Mouse (Mus musculus) ES-Bruce4 (cell line): ENCODE data around the gene Oxct2a.

Experiments used
- CTCF ChIP-seq: IDR thresholded peaks from one replicate; pipeline ENCODE4 v1.8.1; 2011; ENCODE audit warnings: low read depth, low read length
- EP300 ChIP-seq: IDR thresholded peaks from 2 replicates; pipeline ENCODE4 v1.6.1; 2011; ENCODE audit warnings: low read depth, low read length; ENCODE audit not compliant: insufficient read depth
- POLR2A ChIP-seq: IDR thresholded peaks from one replicate; pipeline ENCODE4 v1.8.1; 2011; ENCODE audit warnings: low read length; ENCODE audit not compliant: insufficient read depth

DNA sequence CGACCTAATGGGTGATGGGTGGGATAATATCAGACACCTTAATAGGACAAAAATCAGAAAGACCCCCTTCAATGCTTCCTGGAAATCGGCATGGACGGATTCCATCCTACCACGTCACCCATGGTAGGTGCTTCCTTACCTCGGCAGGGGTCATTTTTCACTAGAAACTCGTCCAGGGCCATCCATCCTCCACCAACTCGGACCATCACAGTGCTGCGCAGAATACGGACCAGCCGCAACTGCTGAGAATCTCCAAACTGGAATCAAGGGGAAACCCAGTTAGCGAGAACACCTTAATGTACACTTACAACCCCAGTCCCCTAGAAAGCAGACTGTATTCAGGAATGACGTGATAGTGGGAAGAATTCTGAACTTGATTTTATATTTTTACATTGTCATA lies 37.3 kb upstream of the Oxct2a start:
- TF ChIP-seq EP300, result no peak
- TF ChIP-seq CTCF, result no peak
- TF ChIP-seq POLR2A, result no peak
